Comparison of ENCODE assay signal across 9 mouse cellular contexts in the genomic region with DNA sequence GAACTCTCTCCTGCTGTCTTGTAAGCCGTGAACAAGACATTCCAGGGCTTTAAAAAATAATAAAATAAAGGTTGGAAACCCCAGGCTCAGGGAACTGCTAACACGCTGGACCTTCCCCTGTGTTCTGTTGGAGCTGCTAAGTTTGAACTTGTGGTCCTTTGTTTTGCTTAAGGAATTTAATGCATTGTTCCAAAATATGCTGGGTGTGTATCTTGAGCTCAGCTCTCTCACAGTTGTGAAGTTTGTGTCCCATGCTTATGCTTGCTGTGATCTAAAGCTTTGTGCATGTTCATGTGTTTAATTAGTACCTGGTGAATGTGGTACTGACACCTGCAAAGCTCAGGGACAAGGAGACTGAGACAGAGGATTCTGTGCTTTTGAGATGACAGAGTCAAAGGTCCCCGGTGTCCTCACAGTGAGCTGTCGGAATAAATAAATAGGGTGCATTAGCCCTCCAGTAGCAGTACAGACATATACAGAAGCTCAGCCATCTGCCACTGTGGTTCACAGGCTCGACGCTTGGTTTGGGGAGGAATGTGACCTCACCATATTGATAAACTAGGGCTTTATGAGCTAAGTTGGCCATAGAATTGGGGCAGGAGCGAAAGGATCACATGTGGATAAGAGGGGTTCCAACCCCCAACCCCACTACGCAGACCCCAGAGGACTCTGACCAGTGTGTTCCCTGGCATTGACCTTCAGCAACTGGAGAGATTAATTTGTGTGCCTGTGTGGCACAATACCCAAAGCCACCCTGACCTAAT.
DNase-seq lines count a peak whose midpoint lies in the region; ATAC-seq and TF ChIP-seq lines count a peak whose summit lies in the region.
"Had no signal": no experiment of that assay in that cellular context is flagged by ENCODE, and none has a peak within 500 bp of the region (broad histone marks: within the 10 kb centered on the region; RNA-seq: fewer than 3 reads in every experiment).

No protein-coding gene starts in this region.

- H3K9me3 ChIP-seq in hindbrain, embryonic 12.5 days (replicated peaks) = no peaks in the 10 kb centered on the region
- H3K9me3 ChIP-seq in midbrain, embryonic 14.5 days (ENCODE audit: control insufficient read depth, low read length) = no peaks in the 10 kb centered on the region

- H3K27ac ChIP-seq in hindbrain, embryonic 12.5 days = peak overlapping the region; percentile 81
- peak overlapping the region; percentile 75 for H3K27ac ChIP-seq in midbrain, embryonic 14.5 days (replicated peaks; ENCODE audit: low read depth, low read length)
- no peak overlapping the region for H3K27ac ChIP-seq in thymus, adult 2 months (ENCODE audit: control insufficient read depth, insufficient read depth, low read length)

- peak; percentile 46 for ATAC-seq in hindbrain, embryonic 12.5 days (ENCODE audit: low FRiP score)
- peak; percentile 29; the same call in 1 of the 2 replicates for ATAC-seq in midbrain, embryonic 14.5 days (ENCODE audit: low FRiP score, low TSS enrichment)

- no peak overlapping the region for H3K9ac ChIP-seq in hindbrain, embryonic 12.5 days
- no peak overlapping the region for H3K9ac ChIP-seq in midbrain, embryonic 14.5 days (replicated peaks; ENCODE audit: low read length)

- TF ChIP-seq POLR2A in thymus, adult 2 months (IDR thresholded peaks at IDR 0.05; ENCODE audit: control insufficient read depth, extremely low read depth, insufficient read depth, low read length, poor library complexity) = no peak

- peak overlapping the region; percentile 46 for H3K4me2 ChIP-seq in hindbrain, embryonic 12.5 days (replicated peaks)
- peak overlapping the region; percentile 40 for H3K4me2 ChIP-seq in midbrain, embryonic 14.5 days (ENCODE audit: low read length)

- no peaks in the 10 kb centered on the region for H3K36me3 ChIP-seq in hindbrain, embryonic 12.5 days
- H3K36me3 ChIP-seq in midbrain, embryonic 14.5 days (ENCODE audit: control insufficient read depth, insufficient read depth, low read length) = no peaks in the 10 kb centered on the region
- no peaks in the 10 kb centered on the region for H3K36me3 ChIP-seq in thymus, adult 2 months (ENCODE audit: control insufficient read depth, insufficient read depth, low read length)

- DNase-seq in ES-CJ7 (ENCODE audit: low read depth, low spot score) (peak; percentile 14), R1 (ENCODE audit: low read depth, low spot score) (peak; percentile 85)
- DNase-seq in midbrain, embryonic 14.5 days = peak; percentile 40
- no peak for DNase-seq in thymus, adult 2 months
- no peak for DNase-seq in spleen, postnatal 36 days (ENCODE audit: low spot score in 2 of 2)
- DNase-seq in layer of hippocampus, adult 11-12 months (ENCODE audit: low spot score) = no peak
- DNase-seq: cerebellum, adult 2 months; gastrocnemius, postnatal 36 days had no signal

- WGBS in hindbrain, embryonic 12.5 days = 24% methylated on average over 8 of the region's 8 CpGs
- WGBS in midbrain, embryonic 14.5 days = 16% methylated on average over 8 of the region's 8 CpGs
- WGBS in thymus, adult 2 months = 94% methylated on average over 8 of the region's 8 CpGs

- H3K27me3 ChIP-seq in hindbrain, embryonic 12.5 days = no peaks in the 10 kb centered on the region
- H3K27me3 ChIP-seq in midbrain, embryonic 14.5 days (ENCODE audit: control insufficient read depth, insufficient read depth, low read length) = no peaks in the 10 kb centered on the region
- no peaks in the 10 kb centered on the region for H3K27me3 ChIP-seq in thymus, adult 2 months (ENCODE audit: control insufficient read depth, insufficient read depth, low read length)

- no peak for TF ChIP-seq CTCF in thymus, adult 2 months (IDR thresholded peaks at IDR 0.05; ENCODE audit: borderline replicate concordance, control insufficient read depth, extremely low read depth, insufficient read depth, low read length, poor library complexity)

- no peak overlapping the region for H3K4me3 ChIP-seq in hindbrain, embryonic 12.5 days
- no peak overlapping the region for H3K4me3 ChIP-seq in midbrain, embryonic 14.5 days (replicated peaks; ENCODE audit: low read depth, low read length)
- H3K4me3 ChIP-seq in thymus, adult 2 months (ENCODE audit: control insufficient read depth, insufficient read depth, low read length) = no peak overlapping the region

- H3K4me1 ChIP-seq in hindbrain, embryonic 12.5 days = peaks cover 41% of the 10 kb centered on the region
- peaks cover 27% of the 10 kb centered on the region for H3K4me1 ChIP-seq in midbrain, embryonic 14.5 days (ENCODE audit: control insufficient read depth, insufficient read depth, low read length)
- peaks cover 13% of the 10 kb centered on the region for H3K4me1 ChIP-seq in thymus, adult 2 months (replicated peaks; ENCODE audit: control insufficient read depth, insufficient read depth, low read length)

Comparison
In these comparisons a context has a peak if more than half of its experiments do, and no peak if none do; other contexts are left out.
1. DNase-seq: peak in ES-CJ7 (single experiment), R1 (single experiment) and midbrain, embryonic 14.5 days (single experiment); none in thymus, adult 2 months (single experiment), spleen, postnatal 36 days (0 of 2) and layer of hippocampus, adult 11-12 months (single experiment).